Mouse (Mus musculus): ENCODE measurements around the gene Tpcn2.

- TF ChIP-seq POLR2A (IDR thresholded peaks at IDR 0.05; ENCODE audit: extremely low read depth, insufficient read depth, low read length): no peak
- no peak for TF ChIP-seq CTCF (IDR thresholded peaks at IDR 0.05; ENCODE audit: extremely low read depth, insufficient read depth, low read length)
These were observed 26.7 kb upstream of the Tpcn2 start for GRCm38 (mm10) chr7:145310526-145310925.
